Mouse (Mus musculus): ENCODE results near the gene Fam214b. TPM values are rescaled to one million over a fixed set of nuclear protein-coding genes. Genes with fewer than 3 reads are reported as not detected.

The Fam214b gene
- polyA plus RNA-seq, 1 experiment from 2014 or later: 10.7 TPM

GRCm38 (mm10) chr4:43040881-43041547 lies 5.0 kb downstream of the Fam214b start:
- ATAC-seq: no peak

GRCm38 (mm10) chr4:43040114-43040572 lies 5.9 kb downstream of the Fam214b start:
- peak overlapping the region; percentile 90 for H3K9ac ChIP-seq (replicated peaks; ENCODE audit: low read depth)
- H3K4me1 ChIP-seq (ENCODE audit: insufficient read depth, low read depth, low read length): peaks cover 19% of the 10 kb centered on the region
- 3% methylated on average over 20 of the region's 25 CpGs for WGBS
- peak; percentile 96 for ATAC-seq
- peak overlapping the region; percentile 91 for H3K4me2 ChIP-seq (replicated peaks; ENCODE audit: low read depth, low read length)
- peak overlapping the region; percentile 90 for H3K27ac ChIP-seq (ENCODE audit: low read length)
- no peaks in the 10 kb centered on the region for H3K9me3 ChIP-seq (ENCODE audit: low read length)
- no peaks in the 10 kb centered on the region for H3K27me3 ChIP-seq (replicated peaks; ENCODE audit: insufficient read depth, low read length)
- DNase-seq (ENCODE audit: low spot score): peak; percentile 100
- H3K4me3 ChIP-seq (ENCODE audit: low read depth, low read length): peak overlapping the region; percentile 71
- no peaks in the 10 kb centered on the region; the same call in 1 of the 2 replicates for H3K36me3 ChIP-seq (ENCODE audit: insufficient read depth, low read length)
- TF ChIP-seq EP300 (IDR thresholded peaks at IDR 0.05): no peak; the same call in 1 of the 2 replicates
- no peak; the same call in 1 of the 2 replicates for TF ChIP-seq CTCF (IDR thresholded peaks at IDR 0.05)

More at GRCm38 (mm10) chr4:43040881-43041547, 5.0 kb downstream of the Fam214b start:
- H3K9me3 ChIP-seq (ENCODE audit: low read length): no peaks in the 10 kb centered on the region
- WGBS: 65% methylated on average over 9 of the region's 9 CpGs
- TF ChIP-seq CTCF (IDR thresholded peaks at IDR 0.05): no peak
- no peak for TF ChIP-seq EP300 (IDR thresholded peaks at IDR 0.05)
- DNase-seq (ENCODE audit: low spot score): no peak
- peaks cover 19% of the 10 kb centered on the region for H3K4me1 ChIP-seq (ENCODE audit: insufficient read depth, low read depth, low read length)
- H3K27me3 ChIP-seq (replicated peaks; ENCODE audit: insufficient read depth, low read length): no peaks in the 10 kb centered on the region
- no peak overlapping the region for H3K4me2 ChIP-seq (replicated peaks; ENCODE audit: low read depth, low read length)
- H3K9ac ChIP-seq (replicated peaks; ENCODE audit: low read depth): no peak overlapping the region
- no peaks in the 10 kb centered on the region for H3K36me3 ChIP-seq (ENCODE audit: insufficient read depth, low read length)
- H3K4me3 ChIP-seq (ENCODE audit: low read depth, low read length): no peak overlapping the region
- H3K27ac ChIP-seq (ENCODE audit: low read length): peak overlapping the region; percentile 57

- H3K4me3 ChIP-seq (ENCODE audit: low read depth, low read length): peak overlapping the region; percentile 71
- peak overlapping the region; percentile 90 for H3K9ac ChIP-seq (replicated peaks; ENCODE audit: low read depth)
- TF ChIP-seq EP300 (IDR thresholded peaks at IDR 0.05): no peak
- TF ChIP-seq CTCF (IDR thresholded peaks at IDR 0.05): no peak
- H3K4me2 ChIP-seq (replicated peaks; ENCODE audit: low read depth, low read length): peak overlapping the region; percentile 91
- no peaks in the 10 kb centered on the region for H3K9me3 ChIP-seq (ENCODE audit: low read length)
- no peak for DNase-seq (ENCODE audit: low spot score)
- H3K27me3 ChIP-seq (replicated peaks; ENCODE audit: insufficient read depth, low read length): no peaks in the 10 kb centered on the region
- peak overlapping the region; percentile 90 for H3K27ac ChIP-seq (ENCODE audit: low read length)
- 4% methylated on average over 11 of the region's 11 CpGs for WGBS
- ATAC-seq: no peak; the same call in 1 of the 2 replicates
- peaks cover 14% of the 10 kb centered on the region for H3K4me1 ChIP-seq (ENCODE audit: insufficient read depth, low read depth, low read length)
- H3K36me3 ChIP-seq (ENCODE audit: insufficient read depth, low read length): peaks cover 4% of the 10 kb centered on the region; the same call in 1 of the 2 replicates
Observed at GRCm38 (mm10) chr4:43039609-43040008, 6.4 kb downstream of the Fam214b start.

GRCm38 (mm10) chr4:43038567-43039495 lies 7.2 kb downstream of the Fam214b start:
- DNase-seq (ENCODE audit: low spot score) (peak; percentile 85), ATAC-seq (peak; percentile 23)
- Histone ChIP-seq H3K4me2 (replicated peaks; ENCODE audit: low read depth, low read length) (peak overlapping the region; percentile 91), H3K9me3 (ENCODE audit: low read length) (no peaks in the 10 kb centered on the region), H3K4me3 (ENCODE audit: low read depth, low read length) (peak overlapping the region; percentile 71), H3K27ac (ENCODE audit: low read length) (peak overlapping the region; percentile 90), H3K27me3 (replicated peaks; ENCODE audit: insufficient read depth, low read length) (no peaks in the 10 kb centered on the region), H3K36me3 (ENCODE audit: insufficient read depth, low read length) (peaks cover 12% of the 10 kb centered on the region), H3K9ac (replicated peaks; ENCODE audit: low read depth) (peak overlapping the region; percentile 90), H3K4me1 (ENCODE audit: insufficient read depth, low read depth, low read length) (peaks cover 8% of the 10 kb centered on the region)
- 44% methylated on average over 15 of the region's 15 CpGs for WGBS
- no peak for TF ChIP-seq EP300 (IDR thresholded peaks at IDR 0.05)
- no peak for TF ChIP-seq CTCF (IDR thresholded peaks at IDR 0.05)

GRCm38 (mm10) chr4:43037860-43038566 lies 8.0 kb downstream of the Fam214b start:
- no peaks in the 10 kb centered on the region for H3K27me3 ChIP-seq (replicated peaks; ENCODE audit: insufficient read depth, low read length)
- no peak overlapping the region for H3K4me2 ChIP-seq (replicated peaks; ENCODE audit: low read depth, low read length)
- TF ChIP-seq EP300 (IDR thresholded peaks at IDR 0.05): no peak
- TF ChIP-seq CTCF (IDR thresholded peaks at IDR 0.05): no peak
- peaks cover 19% of the 10 kb centered on the region for H3K36me3 ChIP-seq (ENCODE audit: insufficient read depth, low read length)
- H3K9ac ChIP-seq (replicated peaks; ENCODE audit: low read depth): no peak overlapping the region
- no peaks in the 10 kb centered on the region for H3K9me3 ChIP-seq (ENCODE audit: low read length)
- no peak overlapping the region for H3K27ac ChIP-seq (ENCODE audit: low read length)
- no peak for ATAC-seq
- WGBS: 40% methylated on average over 4 of the region's 4 CpGs
- peaks cover 8% of the 10 kb centered on the region for H3K4me1 ChIP-seq (ENCODE audit: insufficient read depth, low read depth, low read length)
- no peak for DNase-seq (ENCODE audit: low spot score)
- no peak overlapping the region for H3K4me3 ChIP-seq (ENCODE audit: low read depth, low read length)
